Mouse (Mus musculus) frontal cortex, postnatal 36 days (tissue): ENCODE measurements around the gene Mlip.
"Not testable (repeated sequence)": the region's sequence is repeated elsewhere in the genome, so short reads cannot be mapped to it uniquely, and the experiment has no call there.

Experiments used
- DNase-seq, 2 experiments: peaks; one replicate each; pipeline ENCODE4 v3.0.0; 2022; ENCODE audit warnings: low spot score in 2 of 2

The Mlip gene

DNA sequence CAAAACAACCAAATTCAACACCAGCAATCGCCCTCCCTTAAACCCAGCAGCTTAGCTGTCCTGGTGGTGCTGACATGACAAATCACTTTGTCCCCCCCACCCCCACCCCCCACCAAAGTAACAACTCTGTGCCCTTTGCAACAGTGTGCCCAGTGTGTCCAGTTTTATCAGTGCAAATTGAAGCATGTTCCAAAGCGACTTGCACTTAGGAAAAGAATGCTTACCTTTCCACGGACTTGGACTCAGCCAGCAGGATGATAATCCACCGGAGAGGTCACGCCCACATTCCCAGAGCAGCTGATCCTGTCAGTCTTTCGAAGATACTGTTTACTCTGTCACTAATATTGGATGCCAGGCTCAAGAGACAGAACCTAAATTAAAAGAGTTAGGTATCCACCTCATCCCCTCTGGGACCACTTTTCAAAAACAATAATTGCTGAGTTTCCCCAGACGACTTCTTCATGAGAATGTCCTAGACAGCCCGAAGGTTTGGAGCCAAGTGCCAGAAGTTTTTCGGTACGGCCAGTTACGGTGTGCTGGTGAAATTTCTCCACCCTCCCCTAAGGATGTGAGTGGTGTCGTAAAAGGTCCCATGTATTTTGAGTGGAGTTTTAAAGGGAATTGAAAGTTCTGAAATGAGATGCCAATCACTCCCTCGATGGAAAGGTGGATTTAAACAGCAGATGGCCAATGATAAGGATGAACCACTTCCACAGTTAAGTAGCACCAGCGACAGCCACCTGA is at the start of gene Mlip:
Gene Mlip, minus strand, starts transcription at position 538 of the 744 bp plus-strand sequence.
- DNase-seq: no peak

DNA sequence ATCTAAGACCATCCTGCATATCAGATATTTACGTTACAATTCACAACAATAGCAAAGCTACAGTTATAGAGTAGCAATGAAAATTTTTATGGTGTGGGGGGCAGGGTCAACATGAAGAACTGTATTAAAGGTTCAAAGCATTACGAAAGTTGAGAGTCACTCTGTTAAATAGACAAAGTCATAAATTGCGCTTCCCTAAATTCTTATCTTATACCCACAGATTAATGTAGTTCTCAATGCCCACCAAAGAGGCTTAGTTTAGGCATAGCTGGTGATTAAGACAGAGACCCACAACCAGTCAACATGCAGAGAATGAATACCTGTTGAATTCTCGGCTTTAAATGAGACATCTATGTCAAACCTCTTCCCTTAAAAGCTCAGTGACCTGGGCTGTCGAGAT is 47.0 kb upstream of the Mlip start:
- no peak for DNase-seq

DNA sequence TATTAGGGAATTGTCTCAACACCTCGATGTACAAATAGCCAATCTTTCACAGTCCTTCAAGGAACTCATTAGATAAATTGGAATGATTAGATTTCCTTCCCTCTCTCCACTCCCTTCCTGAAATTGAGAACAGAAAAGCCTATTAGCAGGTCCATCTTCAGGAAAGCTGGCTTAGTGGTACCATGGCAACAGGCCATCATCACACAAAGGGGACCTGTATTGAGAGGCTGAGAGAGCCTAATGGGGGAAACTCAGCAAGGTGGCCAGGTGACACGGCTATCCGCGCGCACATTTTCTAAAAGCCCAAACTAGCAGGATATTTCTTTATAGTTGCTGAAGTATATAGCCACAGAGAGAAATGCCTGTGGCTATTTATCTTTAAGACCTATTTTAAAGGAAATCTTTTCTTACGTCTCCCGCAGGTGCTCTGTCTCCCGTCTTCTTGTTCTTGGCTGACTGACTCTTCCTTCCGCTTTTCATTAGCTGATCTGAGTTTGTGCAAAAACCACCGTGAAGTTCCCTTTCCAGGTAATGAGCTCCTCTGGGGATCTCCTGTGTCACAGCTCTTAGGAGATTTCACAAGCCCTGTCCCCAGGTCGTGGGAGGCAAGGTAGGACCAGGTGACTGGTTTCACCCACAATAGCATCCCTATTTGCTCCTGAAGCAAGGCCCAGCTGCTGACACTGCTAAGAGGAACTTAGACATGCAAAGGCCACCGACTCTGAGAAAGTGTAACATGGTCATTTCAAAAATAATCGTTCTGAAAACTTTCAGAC is 46.3 kb upstream of the Mlip start:
- DNase-seq: no peak

DNA sequence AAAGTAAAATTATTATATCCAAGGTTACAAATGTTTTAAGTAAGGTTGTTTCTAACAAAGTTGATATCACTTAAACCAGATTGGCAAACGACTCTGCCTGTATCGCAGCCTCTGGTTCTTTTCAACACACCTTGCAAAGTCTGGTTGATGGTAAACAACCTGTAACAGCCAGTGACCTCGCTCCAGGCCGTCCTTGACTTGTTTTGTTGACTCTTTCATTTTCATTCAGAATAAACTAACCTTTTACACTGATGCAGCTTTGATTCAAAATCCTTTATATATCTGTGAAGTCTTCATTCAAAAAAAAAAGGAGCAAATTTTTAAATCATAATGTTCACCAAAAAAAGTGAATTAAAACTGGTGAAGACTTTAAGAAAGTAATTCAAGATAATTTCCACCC is 44.3 kb upstream of the Mlip start:
- no peak for DNase-seq

DNA sequence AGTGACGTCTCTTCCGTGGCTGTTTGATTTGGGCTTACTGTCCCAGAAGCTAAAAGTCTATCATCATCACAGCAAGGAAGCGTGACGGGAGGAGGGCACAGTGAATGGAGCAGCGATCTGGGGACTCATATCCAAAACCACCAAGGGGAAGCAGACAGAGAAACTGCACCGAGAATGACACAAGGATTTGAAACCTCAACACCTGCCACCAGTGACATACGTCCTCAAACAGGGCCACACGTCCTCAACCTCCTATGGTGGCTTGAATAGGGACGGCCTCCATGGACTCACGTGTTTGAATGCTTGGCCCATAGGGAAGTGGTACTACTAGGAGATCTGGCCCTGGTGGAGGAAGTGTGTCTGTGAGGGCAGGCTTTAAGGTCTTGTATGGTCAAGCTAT is 38.5 kb upstream of the Mlip start:
- DNase-seq: no peak

DNA sequence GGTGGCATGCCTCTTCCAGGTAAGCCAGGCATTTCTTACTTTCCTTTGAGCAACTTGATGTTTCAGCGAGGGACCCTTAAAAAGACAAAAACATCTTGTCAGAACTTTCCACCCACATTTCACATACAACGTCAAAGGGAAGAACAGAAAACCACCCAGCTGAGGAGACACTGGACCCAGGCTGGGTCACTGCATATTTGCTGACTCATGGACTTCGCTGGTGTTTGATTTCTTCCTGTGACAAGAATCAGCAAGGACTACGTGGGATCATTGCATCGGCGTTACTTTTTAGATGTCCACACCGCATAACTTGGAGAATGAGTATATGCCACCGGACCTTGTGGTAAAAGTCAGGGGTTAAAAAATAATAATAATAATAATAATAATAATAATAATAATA is 36.2 kb upstream of the Mlip start:
- DNase-seq: no peak

DNA sequence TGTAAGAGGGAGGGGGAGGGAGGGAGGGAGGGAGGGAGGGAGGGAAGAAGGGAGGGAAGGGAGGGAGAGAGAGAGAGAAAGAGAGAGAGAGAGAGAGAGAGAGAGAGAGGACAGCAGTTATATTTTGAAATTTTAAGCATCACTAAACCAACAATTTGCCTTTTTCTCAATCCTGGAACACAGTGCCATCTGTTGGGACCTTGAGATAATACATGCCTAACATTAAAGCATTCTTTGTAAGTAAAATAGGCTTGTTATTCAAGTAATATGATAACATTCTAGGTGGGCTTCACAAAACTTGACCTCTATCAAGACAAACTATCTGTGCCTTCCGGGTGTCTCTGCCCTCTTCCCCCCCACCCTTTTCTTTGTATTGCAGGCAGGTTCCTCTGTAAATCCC is 34.0 kb upstream of the Mlip start:
- no peak for DNase-seq

DNA sequence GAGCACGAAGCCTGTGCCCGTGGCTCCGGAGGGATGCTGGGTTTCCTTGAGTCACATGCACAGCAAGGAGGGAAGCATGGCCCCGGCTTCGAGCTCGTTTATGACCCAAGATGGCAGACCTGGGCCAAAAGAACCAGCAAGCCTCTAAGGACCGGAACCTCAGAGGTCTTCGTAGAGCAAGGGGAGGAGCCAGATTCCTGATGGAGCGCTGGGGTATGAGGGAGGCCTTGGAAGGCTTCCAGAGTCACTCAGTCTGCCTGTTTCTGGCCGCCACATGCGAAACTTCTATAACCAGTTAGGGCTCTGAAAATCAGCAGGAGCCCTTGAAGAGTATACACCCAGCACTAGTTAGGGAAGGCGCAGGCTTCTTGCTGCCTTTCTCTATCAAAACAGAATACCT is 32.8 kb upstream of the Mlip start:
- DNase-seq: no peak

DNA sequence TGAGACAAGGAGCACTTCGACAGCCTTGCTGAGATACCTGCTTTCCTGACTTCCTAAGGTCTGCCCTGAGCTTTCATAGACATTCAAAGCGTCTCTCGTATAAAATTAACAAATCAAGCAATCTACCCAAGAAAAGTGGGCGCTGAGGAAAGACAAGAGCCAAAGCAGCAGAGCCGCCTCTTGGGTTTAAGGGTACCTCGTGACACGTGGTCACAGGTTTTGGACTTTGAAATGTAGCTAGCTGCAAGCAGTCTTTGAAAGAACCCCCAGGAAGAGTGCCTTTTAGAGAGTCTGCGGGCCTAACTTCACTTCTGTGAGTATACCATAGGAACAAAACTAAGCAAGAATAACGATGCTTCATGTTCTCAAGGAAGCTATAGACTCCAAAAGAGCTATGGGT is 31.9 kb upstream of the Mlip start:
- DNase-seq: no peak

DNA sequence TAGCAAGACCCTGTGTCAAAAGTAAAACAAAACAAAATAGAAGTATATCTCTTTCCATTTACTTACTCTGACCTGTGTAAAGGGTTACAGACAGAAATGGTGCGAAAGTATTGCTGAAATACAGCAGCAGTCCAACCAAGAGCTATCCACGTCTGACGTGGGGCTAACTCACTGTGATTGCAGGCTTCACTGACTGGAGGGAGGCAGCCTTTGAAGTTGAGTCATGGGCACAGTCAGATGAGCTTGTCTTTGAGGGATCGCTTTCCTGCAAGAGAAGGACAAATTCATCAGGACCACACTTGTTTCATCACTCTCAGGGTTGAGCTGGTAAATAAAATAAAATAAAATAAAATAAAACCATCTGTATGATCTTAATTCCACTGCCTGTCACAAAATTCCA is 31.2 kb upstream of the Mlip start:
- no peak for DNase-seq

DNA sequence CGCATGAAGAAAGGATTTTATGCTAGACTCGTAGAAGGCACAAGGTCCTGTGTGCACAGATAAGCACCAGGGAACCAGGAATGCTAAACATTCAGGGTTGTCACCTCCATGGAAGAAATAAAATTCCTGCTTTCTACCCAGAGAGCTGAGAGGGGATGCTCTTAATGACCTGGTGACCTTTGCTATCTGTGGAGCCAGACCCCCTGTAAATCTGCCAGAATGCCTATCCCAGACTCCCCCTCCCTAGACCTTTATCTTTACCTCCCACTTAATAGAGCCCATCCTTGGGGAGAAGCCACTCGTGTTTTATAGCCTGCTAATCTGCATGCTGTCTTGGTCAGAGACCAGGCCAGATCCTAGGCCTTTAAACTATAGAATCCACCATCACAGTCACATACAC is 29.7 kb upstream of the Mlip start:
- no peak for DNase-seq

DNA sequence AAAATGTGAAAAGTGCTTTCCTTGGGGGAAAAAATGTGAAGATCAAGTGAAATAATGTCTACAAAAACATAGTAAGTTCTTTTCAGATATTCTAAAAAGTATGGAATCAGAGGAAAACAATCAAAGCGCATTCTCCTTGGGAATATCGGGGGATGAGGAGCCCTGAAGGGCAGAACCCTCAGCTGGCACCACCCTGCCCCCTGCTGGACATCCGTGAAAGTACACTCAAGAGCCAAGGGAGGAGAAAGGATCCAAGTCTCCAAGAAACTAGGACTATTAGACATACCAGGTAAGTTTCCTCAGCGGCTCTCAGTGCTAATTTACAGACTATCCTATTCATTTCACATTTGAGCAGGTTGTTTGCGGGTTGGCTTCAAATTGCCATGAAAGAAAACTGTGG is 28.8 kb upstream of the Mlip start:
- peak; percentile 82 to 84 for DNase-seq

DNA sequence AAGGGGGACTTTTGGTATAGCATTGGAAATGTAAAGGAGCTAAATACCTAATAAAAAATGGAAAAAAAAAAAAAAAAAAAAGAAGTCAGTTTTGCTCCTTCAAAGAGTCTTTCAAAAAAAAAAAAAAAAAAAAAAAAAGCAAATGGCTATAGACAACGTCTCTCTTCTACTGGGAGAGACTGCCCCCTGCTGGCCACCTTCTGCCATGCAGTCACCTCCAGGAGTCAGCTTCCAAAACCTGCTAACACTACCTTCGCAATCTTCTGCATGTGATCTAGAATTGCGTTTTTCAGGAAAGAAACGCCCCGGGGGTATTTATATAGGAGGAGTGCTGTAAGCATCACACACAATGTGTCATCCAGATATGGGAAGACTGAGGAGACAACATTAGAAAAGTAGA is 26.9 kb upstream of the Mlip start:
- DNase-seq: peak; percentile 72 to 78

DNA sequence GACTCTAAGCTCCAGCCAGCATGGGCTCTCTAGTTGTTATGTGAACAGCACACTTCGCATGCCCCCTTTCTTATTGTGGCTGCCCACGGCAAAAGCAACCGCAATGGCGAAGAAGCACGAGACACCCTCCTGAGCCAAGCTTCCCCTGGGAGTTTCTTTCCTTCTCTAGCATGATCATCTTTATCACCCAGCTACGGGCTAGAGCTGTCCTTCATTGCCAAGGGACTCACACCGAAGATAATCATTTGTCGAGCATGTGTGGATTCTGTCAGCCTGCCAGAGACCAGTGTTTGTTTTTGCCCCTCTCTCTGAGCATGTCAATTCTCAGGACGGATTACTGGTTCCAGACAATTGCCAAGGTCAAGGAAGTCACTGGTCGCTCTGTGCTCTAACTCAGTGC is 24.9 kb upstream of the Mlip start:
- DNase-seq: no peak

DNA sequence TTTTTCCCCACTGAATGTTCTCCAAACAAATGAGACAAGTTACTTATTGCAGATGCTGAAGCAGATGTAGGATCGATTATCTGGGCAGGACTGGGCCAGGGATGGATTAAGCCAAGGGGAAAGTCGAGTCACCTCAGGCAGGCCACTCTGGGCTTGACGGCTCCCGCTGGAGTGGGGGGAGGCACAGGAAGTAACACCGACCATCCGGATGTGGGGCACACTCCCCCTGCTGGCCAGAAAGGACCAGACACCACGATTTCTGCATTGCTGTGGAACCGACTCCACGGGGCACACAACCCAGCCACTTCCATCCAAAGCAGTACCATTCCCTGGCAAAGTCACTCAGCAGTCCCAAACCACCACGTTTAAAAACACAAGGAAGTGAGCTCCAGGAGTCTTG is 24.3 kb upstream of the Mlip start:
- peak; percentile 13 to 57 for DNase-seq

DNA sequence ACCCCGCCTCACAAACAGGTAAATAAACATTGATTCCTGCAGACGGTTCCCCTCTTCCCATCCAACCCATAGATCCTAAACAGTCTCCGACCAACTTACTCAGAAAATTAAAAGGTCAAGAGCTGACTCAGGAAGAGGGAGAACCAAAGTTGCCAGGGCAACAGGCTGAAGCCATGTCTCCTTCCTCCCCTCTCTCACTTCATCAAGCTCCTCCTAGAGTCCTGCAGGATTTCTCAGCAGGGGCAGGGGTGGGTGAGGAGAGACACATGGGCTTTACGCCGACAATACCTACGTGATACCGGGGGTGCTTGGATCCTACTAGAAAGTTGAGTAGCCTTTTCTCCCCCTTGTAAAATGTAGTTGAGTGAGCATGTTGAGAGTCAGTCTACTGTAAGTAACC is 23.8 kb upstream of the Mlip start:
- no peak for DNase-seq

DNA sequence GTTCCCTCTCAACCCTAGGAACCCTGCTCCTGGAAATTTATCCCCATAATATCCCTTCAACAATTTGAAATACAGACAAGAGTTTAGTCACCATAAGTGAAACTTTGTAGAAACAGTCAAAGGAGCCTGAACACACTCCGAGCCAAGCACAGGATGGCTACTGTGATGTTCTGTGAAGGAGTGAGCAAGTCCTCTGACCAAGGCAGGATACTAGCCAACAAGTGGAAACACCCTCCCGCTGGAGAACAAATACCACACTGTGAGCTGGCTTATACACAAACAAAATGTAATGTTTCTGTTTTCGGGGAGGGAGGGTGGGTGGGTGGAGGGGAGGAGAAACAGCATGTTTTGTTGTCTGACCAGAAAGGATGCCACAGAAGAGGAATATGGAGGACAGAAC is 17.9 kb upstream of the Mlip start:
- no peak for DNase-seq

DNA sequence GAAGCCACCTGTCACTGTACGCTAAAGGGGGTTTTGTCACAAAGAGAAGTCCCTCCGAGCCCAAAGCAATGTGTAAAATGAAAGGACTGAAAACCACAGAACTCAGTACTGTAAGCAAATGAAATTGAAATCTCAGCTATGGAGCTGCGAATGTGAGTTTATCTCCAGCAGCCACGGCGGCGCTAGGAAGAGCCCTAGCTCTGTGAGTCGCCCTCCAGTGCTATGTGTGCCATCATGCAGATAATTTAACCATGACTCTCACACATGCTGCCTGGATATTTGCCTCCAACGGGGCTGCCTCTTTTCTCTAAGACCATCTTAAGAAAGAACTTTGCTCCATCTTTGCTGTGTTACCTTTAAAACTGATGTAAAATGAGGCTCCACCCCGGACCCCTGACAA is 16.5 kb upstream of the Mlip start:
- DNase-seq: peak in 1 of 2 experiments; percentile 19

DNA sequence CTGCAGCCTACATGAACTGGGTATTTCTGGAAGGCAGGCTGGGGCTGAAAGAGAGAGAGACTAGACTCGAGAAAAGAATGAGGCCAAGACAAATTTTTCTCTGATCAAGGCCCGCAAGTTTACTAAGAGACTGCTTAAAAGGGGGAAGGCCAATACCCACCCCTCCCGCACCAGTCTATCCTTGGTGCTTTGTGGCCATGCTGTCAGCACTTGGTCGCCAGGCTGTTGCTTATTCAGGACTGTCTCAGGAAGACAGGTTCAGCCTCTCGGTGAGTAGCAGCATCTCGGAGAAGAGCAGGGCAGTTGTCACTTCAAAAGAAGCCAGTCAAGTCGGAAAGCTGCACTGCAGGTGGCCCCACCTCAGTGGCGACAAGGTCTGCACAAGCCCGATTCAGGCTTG is 11.9 kb upstream of the Mlip start:
- DNase-seq: not testable (repeated sequence)

DNA sequence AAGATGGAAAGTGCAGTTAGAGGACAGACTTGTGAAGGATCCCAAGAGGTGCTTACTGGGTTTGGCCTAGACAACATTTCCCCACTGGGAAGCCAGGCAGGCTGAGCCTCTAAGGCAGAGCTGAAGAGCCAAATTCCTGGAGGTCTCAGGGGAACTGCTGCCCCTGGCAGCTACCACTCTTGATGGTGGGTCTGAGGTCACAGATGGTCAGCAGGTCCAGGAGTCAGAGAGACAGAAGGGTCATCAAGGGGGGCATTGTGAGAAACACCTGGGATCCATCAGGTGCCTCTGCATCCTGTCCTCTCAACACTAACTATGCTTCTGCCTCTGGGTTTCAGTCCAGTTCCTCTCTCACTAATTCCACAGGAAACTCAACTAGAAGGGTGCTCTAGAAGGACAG is 10.1 kb upstream of the Mlip start:
- DNase-seq: no peak

DNA sequence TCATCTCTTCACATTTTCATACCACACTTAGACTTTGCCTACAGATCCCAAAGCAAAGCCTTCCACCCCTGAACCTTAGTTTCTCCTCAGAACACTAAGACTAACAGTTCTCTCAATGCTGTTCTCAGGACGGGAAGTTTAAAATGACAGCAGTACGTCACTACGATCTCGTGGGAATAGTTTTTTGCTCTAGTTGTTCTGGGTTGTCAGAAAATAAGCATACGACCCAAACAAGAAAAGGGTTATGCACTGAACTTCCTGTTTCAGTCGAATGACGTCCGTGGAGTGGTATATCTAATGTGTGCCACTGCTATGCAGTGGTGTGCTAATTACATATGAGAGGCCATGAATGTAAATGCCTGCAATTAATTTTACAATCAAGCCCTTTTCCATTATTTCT is 7.9 kb upstream of the Mlip start:
- no peak for DNase-seq

DNA sequence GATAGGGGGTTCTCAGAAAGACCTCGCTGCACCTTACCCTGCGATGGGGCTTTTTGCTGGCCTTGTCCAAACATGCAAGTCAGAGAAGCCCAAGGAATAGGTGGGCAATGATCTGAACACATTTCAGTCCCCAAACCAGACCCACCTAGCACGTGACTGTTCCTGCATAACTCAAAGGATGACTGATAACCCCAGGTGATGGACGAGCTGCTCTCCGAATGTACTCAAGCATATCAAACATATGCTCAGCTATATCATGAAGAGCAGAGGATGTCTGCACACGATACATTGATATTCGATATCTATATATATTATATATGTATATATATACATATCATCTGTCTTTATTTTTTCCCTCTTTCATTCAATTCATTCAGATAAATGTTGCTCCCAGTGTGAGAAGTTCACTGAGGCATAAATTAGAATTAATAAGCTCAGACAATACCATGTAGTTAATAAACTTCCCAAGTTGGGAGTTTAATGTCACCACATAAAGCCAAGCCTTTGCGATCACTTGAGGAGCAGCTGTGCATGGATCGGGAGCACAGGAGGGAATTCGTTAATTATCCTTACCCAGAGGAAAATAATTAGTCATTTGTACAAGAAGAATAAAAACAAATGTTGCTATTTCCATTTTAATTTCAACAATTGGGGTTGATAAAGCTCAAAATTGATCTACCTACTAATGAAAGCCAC is 6.7 kb upstream of the Mlip start:
- no peak for DNase-seq

DNA sequence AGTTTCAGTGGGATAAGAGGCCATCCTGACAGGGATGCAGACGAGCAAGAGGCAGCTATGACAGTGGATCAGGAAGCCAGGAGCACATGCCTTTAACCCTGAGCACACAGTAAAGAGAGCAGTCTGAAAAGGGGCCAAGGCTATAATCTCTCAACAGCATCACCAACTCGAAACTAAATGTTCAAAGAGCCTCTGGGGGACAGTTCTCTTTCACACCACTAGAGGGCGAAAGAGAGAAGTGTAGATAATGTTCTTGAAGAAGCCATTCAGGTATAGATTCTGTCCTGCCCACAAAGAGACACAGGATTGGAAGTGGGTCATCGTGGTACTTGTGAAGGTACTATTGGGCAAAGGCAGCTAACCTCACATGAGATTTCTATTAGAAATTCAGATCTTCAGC is 1.2 kb upstream of the Mlip start:
- DNase-seq: no peak
